Mouse (Mus musculus) liver, postnatal 0 days (tissue): Measurements from ENCODE around the gene Mrpl2. TPM values are rescaled to one million over a fixed set of nuclear protein-coding genes. Genes with fewer than 3 reads are reported as not detected.
A peak's percentile ranks its signal among the peaks of the same experiment; 100 is the strongest.

Experiments used
- ATAC-seq: fragments of 200-750 bp; cut with Nextera tagmentation; 2 replicates; pipeline ENCODE4 v1.8.0; 2017; ENCODE audit warnings: mild to moderate bottlenecking, moderate library complexity
- DNase-seq: peaks from one replicate; pipeline ENCODE4 v3.0.0-alpha.2; 2016
- H3K27ac ChIP-seq: fragments of 300-500 bp; sonication (generic); 2 replicates; pipeline ENCODE4 v1.5.1; 2014; ENCODE audit warnings: antibody characterized with exemption, moderate library complexity, mild to moderate bottlenecking, low read depth
- H3K27me3 ChIP-seq: fragments of 300-500 bp; sonication (generic); 2 replicates; pipeline ENCODE4 v1.6.1; 2014; ENCODE audit warnings: low read length, control low read depth, mixed read lengths; ENCODE audit not compliant: insufficient read depth
- H3K36me3 ChIP-seq: fragments of 300-500 bp; sonication (generic); replicated peaks from 2 replicates; pipeline ENCODE4 v1.6.1; 2014; ENCODE audit warnings: mild to moderate bottlenecking, control low read depth, low read length, moderate library complexity, mixed read lengths; ENCODE audit not compliant: insufficient read depth
- H3K4me1 ChIP-seq: fragments of 300-500 bp; sonication (generic); 2 replicates; pipeline ENCODE4 v1.6.1; 2014; ENCODE audit warnings: antibody characterized with exemption, mild to moderate bottlenecking, control low read depth; ENCODE audit not compliant: insufficient read depth
- H3K4me2 ChIP-seq: fragments of 300-500 bp; sonication (generic); 2 replicates; pipeline ENCODE4 v1.6.1; 2014; ENCODE audit warnings: low read depth, mild to moderate bottlenecking, low read length, moderate library complexity, mixed read lengths
- H3K4me3 ChIP-seq: fragments of 300-500 bp; sonication (generic); 2 replicates; pipeline ENCODE4 v1.5.1; 2014; ENCODE audit warnings: low read depth, low read length
- H3K9ac ChIP-seq: fragments of 300-500 bp; sonication (generic); replicated peaks from 2 replicates; pipeline ENCODE4 v1.6.1; 2014; ENCODE audit warnings: mild to moderate bottlenecking, moderate library complexity
- H3K9me3 ChIP-seq: fragments of 300-500 bp; sonication (generic); 2 replicates; pipeline ENCODE4 v1.6.1; 2016; ENCODE audit warnings: mild to moderate bottlenecking, control low read depth, low read length, mixed read lengths
- CTCF ChIP-seq: sonication (generic); IDR thresholded peaks from 2 replicates; pipeline ENCODE4 v1.5.1; 2016; ENCODE audit warnings: antibody characterized with exemption, low read depth
- EP300 ChIP-seq: IDR thresholded peaks from 2 replicates; pipeline ENCODE4 v1.6.1; 2016; ENCODE audit warnings: antibody characterized with exemption, low read depth, mild to moderate bottlenecking
- WGBS: fragments of 180-500 bp; shearing (Covaris S2); extraction: QIAGEN DNeasy Blood & Tissue Kit; methylation state at CpG from one replicate; pipeline ENCODE4 v1.1.7; 2014; ENCODE audit not compliant: insufficient replicate concordance; 5-methylcytosine and 5-hydroxymethylcytosine counted together
- polyA plus RNA-seq: library from polyadenylated mRNA; unstranded; fragments of >200 nt; fragmentation: Nextera tagmentation; extraction: Ambion mirVana; gene quantifications from 2 replicates; pipeline ENCODE4 v1.2.1, GENCODE M21; 2015

The Mrpl2 gene
- polyA plus RNA-seq, 1 experiment from 2014 or later, result 79.3 TPM

- TF ChIP-seq CTCF (no peak), EP300 (no peak)
- H3K36me3 ChIP-seq, result no peaks in the 10 kb centered on the region
- no peak for DNase-seq
- no peaks in the 10 kb centered on the region for H3K27me3 ChIP-seq
- H3K4me3 ChIP-seq, result no peak overlapping the region
- H3K4me2 ChIP-seq, result no peak overlapping the region
- no peak overlapping the region for H3K27ac ChIP-seq
- H3K9me3 ChIP-seq, result no peaks in the 10 kb centered on the region
- no peak for ATAC-seq
- peaks cover 3% of the 10 kb centered on the region; the same call in 1 of the 2 replicates for H3K4me1 ChIP-seq
- no peak overlapping the region for H3K9ac ChIP-seq
- 80% methylated on average over 5 of the region's 5 CpGs for WGBS
These were observed 40.9 kb upstream of the Mrpl2 start for GRCm38 (mm10) chr17:46605126-46605525.

- Histone ChIP-seq H3K27me3 (no peaks in the 10 kb centered on the region), H3K4me1 (peaks cover 3% of the 10 kb centered on the region; the same call in 1 of the 2 replicates), H3K4me2 (no peak overlapping the region), H3K36me3 (no peaks in the 10 kb centered on the region), H3K9ac (no peak overlapping the region), H3K4me3 (no peak overlapping the region), H3K27ac (no peak overlapping the region), H3K9me3 (no peaks in the 10 kb centered on the region)
- no peak for ATAC-seq
- DNase-seq, result no peak
- TF ChIP-seq EP300 (no peak), CTCF (no peak)
- 80% methylated on average over 12 of the region's 12 CpGs for WGBS
These were observed 40.0 kb upstream of the Mrpl2 start for GRCm38 (mm10) chr17:46605987-46606386.

GRCm38 (mm10) chr17:46609721-46610514 is 36.1 kb upstream of the Mrpl2 start:
- Histone ChIP-seq H3K27ac (no peak overlapping the region), H3K4me2 (peak overlapping the region; percentile 55), H3K9ac (no peak overlapping the region), H3K4me1 (peaks cover 6% of the 10 kb centered on the region), H3K4me3 (no peak overlapping the region), H3K27me3 (no peaks in the 10 kb centered on the region), H3K9me3 (no peaks in the 10 kb centered on the region), H3K36me3 (no peaks in the 10 kb centered on the region)
- DNase-seq (peak; percentile 32), ATAC-seq (no peak)
- 41% methylated on average over 15 of the region's 15 CpGs for WGBS
- no peak for TF ChIP-seq CTCF

- TF ChIP-seq CTCF, result no peak
- no peak for TF ChIP-seq EP300
- WGBS, result 87% methylated on average over 6 of the region's 6 CpGs
- Histone ChIP-seq H3K27me3 (no peaks in the 10 kb centered on the region), H3K27ac (no peak overlapping the region), H3K36me3 (no peaks in the 10 kb centered on the region), H3K4me1 (peaks cover 6% of the 10 kb centered on the region), H3K9me3 (no peaks in the 10 kb centered on the region), H3K4me2 (no peak overlapping the region), H3K4me3 (no peak overlapping the region), H3K9ac (no peak overlapping the region)
- DNase-seq, result no peak
- ATAC-seq, result no peak
These were observed 34.7 kb upstream of the Mrpl2 start for GRCm38 (mm10) chr17:46611316-46611715.

- H3K9me3 ChIP-seq, result no peaks in the 10 kb centered on the region
- TF ChIP-seq CTCF (no peak), EP300 (no peak)
- WGBS, result 62% methylated on average over 2 of the region's 2 CpGs
- no peaks in the 10 kb centered on the region for H3K36me3 ChIP-seq
- H3K27ac ChIP-seq, result no peak overlapping the region
- no peak overlapping the region for H3K4me3 ChIP-seq
- ATAC-seq, result no peak
- H3K9ac ChIP-seq, result no peak overlapping the region
- no peaks in the 10 kb centered on the region for H3K27me3 ChIP-seq
- DNase-seq, result no peak
- H3K4me2 ChIP-seq, result no peak overlapping the region
- peaks cover 6% of the 10 kb centered on the region for H3K4me1 ChIP-seq
These were observed 33.8 kb upstream of the Mrpl2 start for GRCm38 (mm10) chr17:46612189-46612588.

- Histone ChIP-seq H3K36me3 (no peaks in the 10 kb centered on the region), H3K4me1 (peaks cover 6% of the 10 kb centered on the region), H3K9ac (no peak overlapping the region), H3K4me2 (no peak overlapping the region), H3K4me3 (no peak overlapping the region), H3K27me3 (no peaks in the 10 kb centered on the region), H3K27ac (no peak overlapping the region), H3K9me3 (no peaks in the 10 kb centered on the region)
- DNase-seq (no peak), ATAC-seq (no peak)
- no peak for TF ChIP-seq CTCF
- TF ChIP-seq EP300, result no peak
- WGBS, result 43% methylated on average over 4 of the region's 4 CpGs
These were observed 33.2 kb upstream of the Mrpl2 start for GRCm38 (mm10) chr17:46612820-46613219.

- H3K9ac ChIP-seq, result no peak overlapping the region
- no peak for TF ChIP-seq CTCF
- no peak for TF ChIP-seq EP300
- no peak overlapping the region for H3K4me3 ChIP-seq
- H3K4me2 ChIP-seq, result no peak overlapping the region
- no peak overlapping the region for H3K27ac ChIP-seq
- WGBS, result 73% methylated on average over 3 of the region's 3 CpGs
- no peaks in the 10 kb centered on the region for H3K9me3 ChIP-seq
- DNase-seq (no peak), ATAC-seq (no peak)
- H3K27me3 ChIP-seq, result no peaks in the 10 kb centered on the region
- H3K4me1 ChIP-seq, result peaks cover 6% of the 10 kb centered on the region
- H3K36me3 ChIP-seq, result no peaks in the 10 kb centered on the region
These were observed 32.8 kb upstream of the Mrpl2 start for GRCm38 (mm10) chr17:46613229-46613628.
